Mouse (Mus musculus) B cell, adult 2 months (primary cell): ENCODE results near the gene Mpzl2.
"Not testable (repeated sequence)": the region's sequence is repeated elsewhere in the genome, so short reads cannot be mapped to it uniquely, and the experiment has no call there.

Experiments used
- DNase-seq, 2 experiments: peaks; one replicate each; pipeline ENCODE4 v3.0.0; 2022

The Mpzl2 gene

DNA sequence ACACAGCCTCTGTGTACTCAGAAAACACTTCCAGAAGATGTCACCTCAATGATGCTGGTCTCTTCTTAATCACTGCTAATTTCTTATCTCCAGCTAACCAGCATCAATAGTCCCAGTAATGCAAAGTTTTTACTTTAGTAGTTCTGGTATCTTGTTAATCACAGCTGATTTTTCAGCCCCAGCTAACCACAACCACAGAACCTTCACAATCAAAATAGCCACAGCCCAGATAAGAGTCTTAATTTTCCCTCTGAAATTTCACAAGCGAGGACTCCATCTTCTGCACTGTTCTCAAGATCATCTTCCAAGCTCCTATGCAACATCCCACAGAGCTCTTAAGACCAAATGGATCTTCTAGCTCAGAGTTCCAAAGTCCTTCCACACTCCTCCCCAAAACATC lies 1.8 kb upstream of the Mpzl2 start:
- DNase-seq, result not testable (repeated sequence)

DNA sequence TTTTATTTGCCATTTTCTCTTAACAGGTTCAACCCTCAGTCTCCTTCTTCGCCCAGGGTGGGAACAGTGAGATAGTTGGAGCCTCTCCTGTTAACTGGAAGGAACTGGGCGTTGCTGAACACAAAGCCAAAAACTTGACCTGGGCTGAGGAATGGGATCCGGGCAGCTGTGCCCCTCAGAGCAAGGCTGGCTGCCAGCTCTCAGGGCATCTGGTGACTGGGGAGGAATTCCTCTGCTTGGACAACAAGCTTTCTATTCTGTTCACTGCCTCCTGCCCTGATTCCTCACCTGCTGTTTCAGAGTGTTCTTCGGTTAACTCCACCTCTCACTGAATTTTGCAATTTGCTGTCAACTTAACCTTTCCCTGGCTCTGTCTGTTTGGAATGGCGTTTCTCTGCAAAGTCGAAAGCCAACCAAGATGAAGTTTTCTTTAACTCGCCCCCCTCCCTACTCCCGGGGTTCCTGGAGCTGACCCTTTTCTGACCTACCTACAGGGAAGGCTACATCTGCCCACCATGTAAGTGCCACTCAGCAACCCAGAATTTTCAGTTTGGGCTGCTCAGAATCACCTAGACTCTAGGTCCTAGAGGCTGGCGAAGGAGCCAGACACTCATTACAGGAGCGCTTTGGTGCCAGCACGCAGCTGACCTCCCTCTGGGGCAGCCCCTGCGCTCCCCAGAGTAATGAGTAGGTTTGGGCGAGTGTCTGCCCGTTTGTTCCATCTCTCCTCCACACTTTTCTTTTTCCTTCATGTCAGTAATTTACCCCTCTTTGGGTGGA lies 657 bp downstream of the Mpzl2 start:
- DNase-seq, result peak in 1 of 2 experiments; percentile 29

DNA sequence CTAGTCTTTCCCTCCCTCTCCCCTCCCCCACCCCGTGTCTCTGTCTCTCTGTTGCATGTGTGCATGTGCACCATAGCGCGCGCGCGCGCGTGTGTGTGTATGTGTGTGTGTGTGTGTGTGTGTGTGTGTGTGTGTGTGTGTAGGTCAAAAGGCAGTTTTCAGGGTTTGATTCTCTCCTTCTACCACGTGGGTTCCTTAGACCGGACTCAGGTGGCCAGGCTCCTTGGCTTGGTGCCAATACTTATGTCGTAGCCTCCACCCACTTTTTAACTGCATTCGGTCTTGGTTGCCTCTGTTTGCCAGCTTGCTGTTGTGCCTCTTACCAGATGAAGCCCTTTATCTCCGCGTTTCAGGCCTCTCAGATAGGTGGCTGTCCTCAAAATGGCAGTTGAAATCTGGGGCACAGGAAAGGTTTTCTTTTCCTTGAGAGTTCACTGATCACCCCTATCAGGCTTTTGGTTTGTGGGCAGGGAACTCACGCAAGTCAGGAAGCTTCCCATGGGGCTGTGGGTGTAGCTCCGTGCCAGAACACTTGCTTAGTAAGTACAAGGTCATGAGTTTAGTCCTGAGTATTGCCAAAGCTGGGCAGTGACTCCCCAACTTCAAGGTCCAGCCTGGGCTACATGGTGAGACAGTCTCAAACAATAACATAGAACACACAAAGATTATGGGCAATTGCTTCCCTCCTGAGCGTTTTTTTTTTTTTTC lies 1.7 kb downstream of the Mpzl2 start:
- DNase-seq, result peak; percentile 35 to 36

DNA sequence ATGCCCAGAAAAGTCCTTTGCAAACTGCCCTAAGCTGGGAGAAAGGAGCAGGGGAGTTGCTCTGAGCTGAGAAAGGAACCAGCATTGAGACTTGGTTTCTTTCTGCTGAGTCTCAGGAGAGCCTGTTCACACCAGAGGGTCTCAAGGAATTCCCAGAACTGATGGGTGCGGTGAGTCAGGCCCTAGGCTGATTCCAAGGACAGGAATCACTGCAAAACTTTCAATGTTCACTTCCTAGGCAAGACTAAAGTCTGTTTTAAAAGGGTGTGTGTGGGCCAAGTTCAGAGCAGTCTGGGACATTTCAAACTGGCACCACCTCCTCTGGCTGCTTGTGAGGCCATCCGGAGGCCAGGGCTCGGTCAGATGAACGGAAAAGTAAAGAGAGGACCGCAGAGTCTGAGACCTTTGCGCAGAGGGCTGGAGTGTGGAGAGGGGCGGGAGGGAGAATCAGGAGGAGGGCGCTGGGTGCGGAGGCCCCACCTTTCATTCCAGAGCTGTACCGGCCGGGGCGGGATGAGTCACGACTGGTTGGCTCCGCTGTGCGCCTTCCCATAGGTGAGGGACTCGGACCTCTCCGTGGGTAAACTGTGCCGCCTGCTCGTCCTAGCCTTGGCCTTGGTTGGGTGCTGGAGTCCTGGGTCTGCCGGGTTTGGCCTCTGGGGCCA lies 2.6 kb downstream of the Mpzl2 start:
- DNase-seq, result peak; percentile 16 to 20

DNA sequence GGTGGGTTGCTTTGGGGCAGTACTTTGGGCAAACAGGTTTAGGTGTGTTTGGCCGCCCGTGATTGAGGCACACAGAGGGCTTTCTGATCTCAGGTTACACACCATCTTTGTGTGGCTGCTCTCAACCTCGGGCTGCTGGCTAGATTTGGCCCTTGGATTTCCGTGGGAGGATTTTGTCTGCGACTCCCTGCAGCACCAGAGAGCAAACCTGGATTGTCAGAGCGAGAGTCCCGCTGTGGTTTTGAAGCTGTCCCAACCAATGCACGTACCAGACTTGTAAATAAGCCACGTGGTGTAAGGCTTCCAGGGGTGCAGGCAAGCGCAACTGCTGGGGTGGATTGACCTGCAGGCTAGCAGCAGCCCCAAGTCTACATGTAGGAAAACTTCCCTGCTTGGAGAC lies 3.3 kb downstream of the Mpzl2 start:
- peak in 1 of 2 experiments; percentile 25 for DNase-seq

DNA sequence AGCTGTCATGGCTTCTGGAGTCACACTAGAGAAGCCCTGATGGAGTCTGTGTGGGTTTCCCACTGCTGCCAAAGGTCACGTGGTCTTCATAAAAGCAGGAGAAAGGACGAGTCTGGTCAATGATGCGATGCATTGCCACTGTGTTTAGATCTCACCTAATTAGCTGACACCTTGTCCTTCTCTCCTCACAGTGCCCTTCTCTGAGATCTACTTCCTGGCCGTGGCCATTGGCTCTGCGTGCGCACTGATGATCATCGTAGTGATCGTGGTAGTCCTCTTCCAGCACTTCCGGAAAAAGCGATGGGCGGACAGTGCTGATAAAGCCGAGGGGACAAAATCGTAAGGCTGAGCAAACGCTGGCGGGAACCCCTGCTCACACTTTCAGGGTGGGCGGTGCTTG lies 7.4 kb downstream of the Mpzl2 start:
- no peak for DNase-seq

DNA sequence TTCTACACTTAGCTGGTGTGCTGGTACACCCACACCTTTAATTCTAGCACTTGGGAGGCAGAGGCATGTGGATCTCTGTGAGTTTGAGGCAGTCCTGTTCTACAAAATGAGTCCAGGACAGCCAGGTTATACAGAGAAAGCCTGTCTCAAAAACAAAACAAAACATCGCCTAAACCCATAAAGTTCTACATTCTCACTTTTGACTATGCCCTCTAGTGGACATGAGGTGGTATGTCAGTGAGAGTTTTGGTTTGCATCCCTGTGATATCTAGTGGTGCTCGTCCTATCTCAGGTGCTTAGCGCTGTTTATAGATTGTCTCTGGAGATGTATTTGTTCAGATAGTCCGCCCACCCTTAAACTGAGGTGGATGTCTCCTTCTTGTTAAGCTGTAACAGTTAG lies 8.9 kb downstream of the Mpzl2 start:
- peak; percentile 49 to 54 for DNase-seq

DNA sequence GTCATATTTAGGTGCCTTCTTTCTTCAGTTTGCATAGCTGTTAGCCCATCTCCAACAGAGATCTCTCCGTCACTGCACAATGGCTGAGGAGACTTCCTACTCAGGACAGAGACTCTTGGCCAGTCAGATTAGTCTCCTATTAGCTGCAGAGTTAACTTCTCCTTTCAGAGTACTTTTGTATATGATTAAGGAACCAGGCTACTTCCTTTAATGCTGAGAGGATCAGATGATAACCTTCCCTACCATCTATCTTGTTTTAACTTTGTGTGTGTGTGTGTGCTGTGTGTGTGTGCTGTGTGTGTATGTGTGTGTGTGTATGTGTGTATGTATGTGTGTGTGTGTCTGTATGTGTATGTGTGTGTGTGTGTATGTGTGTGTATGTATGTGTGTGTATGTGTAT lies 10.1 kb downstream of the Mpzl2 start:
- no peak for DNase-seq

DNA sequence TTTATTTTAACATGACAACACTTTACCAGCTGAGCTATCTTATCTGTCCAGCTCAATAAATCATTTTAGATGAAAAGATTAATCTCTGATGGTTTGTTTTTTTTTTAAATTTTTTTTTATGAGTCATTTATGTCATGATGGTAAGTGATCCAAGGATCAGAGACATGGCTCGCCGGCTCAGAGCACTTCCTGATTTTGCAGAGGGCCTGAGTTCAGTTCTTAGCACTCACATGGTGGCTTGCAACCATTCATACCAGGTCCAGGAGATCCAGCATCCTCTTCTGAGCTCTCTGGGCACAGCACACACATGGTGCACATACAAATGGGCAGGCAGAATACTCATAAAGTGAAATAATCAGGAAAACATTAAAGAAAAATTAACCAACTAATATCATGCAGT lies 10.7 kb downstream of the Mpzl2 start:
- no peak for DNase-seq

DNA sequence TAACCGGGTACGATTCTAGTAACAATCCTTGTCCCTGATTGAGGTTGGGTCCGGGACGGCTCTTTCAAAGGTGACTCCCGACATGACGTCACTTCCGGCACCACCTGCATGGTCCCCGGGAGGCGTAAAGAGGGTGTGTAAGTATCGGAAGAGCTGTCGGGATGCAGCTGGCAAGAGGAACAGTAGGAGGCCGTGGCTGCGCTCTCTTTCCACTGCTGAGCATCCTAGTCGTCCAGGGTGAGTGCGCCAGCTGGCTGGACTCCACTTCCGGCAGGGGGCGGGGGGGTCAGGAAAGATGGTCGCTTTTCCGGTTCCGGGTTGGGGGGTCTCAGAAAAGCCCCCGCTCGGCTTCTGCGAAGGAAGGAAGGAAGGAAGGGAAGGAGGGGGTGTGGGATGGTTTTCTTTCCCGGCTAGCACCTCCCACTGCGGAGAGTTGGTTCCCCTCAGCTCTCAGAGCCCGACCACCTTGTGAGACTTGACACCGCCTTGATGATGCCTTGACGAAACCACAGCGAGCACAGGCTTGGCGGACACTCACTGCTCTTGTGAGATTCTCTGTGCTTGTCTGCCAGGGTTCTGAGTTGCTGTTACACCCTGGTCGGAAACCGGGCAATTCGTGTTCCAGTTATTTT lies 15.6 kb downstream of the Mpzl2 start, which contains the start of gene Mpzl3:
Gene Mpzl3, plus strand, starts transcription at position 105 of the 632 bp plus-strand sequence.
- peak; percentile 91 to 93 for DNase-seq

DNA sequence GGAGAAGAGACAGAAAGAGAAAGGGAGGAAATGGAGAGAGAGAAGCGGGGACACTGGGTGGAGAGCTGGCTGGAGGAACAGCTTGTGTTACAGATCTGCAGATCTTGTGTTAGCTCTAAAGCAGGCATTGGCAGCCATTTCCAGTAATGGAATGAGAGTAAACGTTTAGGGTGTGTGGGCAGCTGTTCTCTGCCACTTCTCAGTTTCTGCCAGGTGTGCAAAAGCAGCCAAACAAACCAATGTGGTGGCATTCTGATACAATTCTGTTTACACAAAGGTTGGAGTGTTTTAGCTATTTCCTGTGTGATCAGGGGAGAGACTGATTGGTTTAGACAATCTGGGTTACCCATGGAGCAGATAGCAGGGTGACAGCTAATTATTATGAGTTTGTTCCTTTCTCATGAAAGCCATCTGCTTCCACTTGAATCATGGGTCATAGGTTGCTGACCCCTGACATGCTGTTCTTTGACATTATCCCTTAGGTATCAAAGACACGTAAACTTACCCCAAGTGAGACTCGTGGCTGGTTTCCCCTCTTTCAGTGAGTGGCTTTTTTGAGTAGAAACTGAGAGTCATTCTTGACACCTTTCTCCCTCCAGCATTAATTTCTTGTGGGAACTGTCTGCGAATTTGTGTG lies 18.8 kb downstream of the Mpzl2 start:
- no peak for DNase-seq

DNA sequence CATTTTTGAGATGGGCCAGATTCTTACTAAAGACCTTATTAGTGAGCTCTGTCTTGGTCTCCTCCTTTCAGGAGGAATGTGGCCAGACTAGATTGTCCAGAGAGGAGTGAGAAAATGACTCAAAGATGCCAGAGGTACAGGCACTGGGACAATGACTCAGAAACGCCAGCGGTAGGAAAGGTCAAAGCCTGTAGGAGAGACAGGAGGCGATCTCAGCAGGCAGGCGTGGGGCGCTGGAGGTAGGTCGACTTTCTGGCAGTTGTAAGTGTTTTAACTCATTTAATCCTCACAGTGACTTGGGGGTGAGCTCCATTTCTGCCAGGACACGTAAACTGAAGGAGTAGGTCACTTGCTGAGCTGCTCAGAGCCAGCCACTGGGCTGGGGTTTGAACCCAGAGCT lies 20.6 kb downstream of the Mpzl2 start:
- no peak for DNase-seq

DNA sequence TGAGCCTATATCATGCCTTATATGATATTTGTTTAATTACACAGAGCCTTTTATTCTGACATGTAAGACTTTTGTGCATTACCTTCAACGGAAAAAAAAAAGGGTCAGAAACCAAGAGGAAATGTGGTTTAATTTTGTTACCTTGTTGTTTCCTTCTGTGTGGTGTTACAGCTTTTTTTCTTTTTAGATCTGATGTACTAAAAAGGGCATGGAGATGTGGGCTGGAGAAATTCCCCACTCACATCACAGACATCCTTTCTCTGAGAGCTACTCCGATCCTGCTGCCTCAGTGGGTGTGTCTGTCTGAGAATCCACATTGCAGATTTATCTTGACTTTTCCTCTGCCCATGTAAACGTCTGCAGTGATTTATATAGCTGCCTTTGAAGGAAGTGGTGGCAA lies 23.1 kb downstream of the Mpzl2 start:
- DNase-seq, result no peak

DNA sequence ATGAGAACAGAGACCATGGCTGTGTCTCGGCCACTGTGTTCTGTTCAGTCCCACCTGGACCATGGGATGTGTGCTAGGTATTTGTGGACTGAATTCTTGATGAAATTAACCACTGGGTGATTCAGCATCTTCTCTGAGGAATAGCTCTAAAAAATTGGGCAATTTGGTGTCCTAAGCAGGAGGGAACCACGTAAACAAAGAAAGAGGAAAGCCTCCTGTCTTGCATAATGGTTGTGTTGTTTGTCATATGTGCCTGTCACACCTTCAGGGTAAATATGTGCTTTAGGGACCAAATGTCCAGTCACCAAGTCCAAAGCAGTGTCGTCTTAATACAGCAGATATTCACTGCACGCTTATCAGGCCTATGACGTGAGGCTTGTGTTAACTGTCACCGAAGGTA lies 24.8 kb downstream of the Mpzl2 start:
- no peak for DNase-seq

DNA sequence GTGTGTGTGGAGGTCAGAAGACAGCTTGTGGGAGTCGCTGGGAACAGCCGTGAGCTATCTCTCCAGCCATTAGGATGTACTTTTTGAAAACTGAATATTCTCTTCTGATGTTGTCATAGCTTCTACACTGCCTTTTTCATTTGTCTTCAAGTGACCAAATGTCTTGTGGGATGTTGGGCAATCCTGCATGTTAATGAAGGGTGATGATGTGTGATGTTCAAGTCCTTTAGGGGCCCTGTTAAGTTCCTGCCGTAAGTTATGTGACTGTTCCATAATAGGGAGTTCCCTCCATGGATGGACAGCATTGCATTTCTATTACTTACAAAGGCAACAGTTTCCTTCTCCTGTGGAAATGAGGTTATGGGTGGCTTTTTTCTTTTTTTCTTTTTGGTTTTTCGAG lies 27.1 kb downstream of the Mpzl2 start:
- DNase-seq, result no peak

DNA sequence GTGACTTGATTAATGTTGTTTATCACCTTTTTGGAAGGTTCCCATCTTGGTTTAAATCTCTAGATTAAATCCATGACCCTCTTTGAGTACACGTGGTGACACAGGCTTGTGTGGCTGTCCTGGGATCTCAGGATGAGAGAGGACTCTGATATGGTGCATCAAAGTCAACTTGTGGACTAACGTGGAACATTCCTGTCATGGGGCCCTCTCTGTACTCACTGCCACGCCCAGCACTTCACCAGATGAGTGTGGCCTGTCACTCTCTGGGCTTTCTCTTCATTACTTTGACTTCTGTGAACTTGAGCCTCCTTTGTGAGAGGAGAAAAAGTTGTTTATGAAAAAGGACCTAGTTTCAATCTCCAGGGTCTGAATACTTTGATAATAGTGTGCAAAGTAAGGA lies 32.2 kb downstream of the Mpzl2 start:
- DNase-seq, result no peak

DNA sequence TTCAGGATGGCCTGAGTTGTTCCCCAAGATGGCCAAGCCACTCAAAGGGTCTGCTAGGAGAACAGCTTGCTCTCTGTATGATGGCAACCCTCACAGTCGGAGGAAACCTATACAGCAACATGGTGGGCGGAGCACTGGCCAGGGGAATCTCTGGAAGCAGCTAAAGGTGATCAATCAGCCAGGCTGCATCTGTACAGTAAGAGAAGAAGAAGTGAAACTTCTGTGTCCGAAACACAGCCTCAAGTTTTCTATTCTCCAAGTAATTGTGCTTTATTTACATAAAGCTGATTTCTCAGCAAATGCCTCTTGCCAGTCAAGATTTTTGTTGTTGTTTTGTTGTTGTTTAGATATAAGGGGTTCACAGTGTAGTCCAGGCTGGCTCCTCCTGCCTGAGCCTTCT lies 38.3 kb downstream of the Mpzl2 start:
- DNase-seq, result peak; percentile 27 to 32

DNA sequence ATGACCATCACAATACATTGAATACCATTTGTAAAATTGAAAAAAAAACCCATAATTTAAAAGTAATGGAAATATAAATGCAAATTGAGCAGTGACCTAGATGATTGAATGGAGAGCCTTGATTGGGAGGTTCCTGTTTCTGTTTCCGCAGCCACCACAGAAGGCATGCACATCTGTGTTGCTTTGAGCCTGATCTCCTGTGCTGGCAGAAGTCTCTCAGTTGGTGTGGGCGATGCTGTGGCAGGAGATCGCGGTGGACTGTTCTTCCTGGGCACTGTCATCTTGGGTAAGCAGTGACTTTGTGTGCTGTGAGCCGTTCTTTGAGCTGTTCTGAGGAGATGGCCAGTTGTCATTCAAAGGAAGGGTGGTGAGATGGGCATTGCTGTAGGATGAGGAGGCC lies 39.4 kb downstream of the Mpzl2 start, which contains the start of gene Jaml:
Gene Jaml, plus strand, starts transcription at position 173 of the 400 bp plus-strand sequence.
- DNase-seq, result peak; percentile 62 to 66

DNA sequence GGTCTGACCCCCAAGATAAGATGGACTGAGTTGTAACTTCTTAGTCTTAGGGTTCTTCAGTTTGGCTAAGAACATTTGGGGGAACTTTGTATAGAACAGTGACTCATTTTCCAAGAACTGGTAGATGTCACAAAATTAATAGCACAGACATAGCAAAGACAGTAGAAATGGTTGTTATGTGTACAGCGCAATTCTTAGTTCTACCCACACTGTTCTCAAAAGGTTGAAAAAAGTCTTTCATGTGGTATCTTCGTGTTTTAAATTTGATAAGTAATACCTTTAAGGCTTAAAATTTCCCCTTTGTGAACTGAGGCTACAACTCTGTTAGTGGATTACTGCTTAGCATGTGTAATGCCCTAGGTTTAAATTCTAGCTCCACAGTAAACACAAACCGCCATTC lies 43.5 kb downstream of the Mpzl2 start:
- DNase-seq, result no peak

DNA sequence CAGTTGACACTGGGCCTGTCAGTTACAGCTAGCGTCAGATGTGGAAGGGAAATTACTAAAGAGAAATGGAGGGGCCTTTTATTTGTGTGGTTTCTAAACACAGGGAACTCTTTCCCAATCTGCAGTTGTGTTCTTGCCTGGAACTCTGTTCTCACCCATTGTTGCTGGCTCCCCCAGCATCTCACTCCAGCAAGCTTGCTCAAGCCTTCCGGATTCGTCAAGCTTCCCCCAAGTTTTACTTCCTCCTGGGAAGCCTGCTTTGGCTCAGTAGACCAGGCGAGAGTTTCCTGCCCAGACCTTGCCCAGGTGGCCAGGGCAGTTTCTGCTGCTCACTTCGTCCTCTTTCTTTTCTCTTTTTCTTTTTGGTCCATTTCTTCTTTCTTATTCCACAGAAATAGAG lies 45.0 kb downstream of the Mpzl2 start:
- DNase-seq, result peak in 1 of 2 experiments; percentile 6

DNA sequence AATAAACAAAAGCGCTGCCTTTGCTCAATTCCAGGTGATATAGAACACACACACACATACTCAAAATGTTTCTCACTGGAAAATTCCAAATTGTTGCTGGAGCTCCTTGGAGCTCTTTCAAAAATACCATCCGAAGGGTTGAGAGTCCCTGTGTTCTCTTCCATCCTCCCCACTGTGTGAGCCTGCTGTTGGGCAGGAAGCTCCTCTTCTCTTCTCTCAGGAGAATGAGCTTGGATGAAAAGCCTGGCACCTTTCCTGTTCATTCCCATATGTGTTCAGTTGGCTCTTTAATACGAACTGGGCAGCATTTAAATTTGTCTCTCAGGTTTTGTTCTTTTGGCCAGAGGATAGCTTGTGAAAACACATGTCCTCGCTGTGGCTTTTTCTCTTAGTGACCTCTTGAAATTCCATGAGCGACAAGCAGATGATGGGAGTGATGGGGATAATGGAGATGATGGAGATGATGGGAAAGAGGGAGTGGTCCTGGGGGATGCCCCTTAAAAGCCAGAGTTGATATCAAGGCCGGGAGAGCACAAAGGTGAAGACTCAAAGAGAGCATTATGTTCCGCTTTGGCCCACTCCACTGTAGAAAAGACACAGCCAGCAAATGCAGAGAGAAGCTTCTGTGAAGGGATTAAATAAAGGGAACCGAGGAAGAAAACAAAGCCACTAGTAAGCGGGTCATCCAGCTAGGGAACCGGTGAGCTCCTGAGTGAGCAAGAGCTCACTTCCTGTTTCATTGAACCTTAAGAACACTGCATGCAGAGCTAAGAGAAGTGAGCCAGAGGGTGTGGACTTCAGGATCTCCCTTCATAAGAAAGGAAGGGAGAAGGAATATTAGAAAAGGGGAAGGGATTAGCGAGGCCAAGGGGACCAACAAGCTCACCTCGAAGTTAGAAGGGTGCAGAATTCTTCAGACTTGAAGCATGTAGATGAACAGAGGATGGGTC lies 46.4 kb downstream of the Mpzl2 start:
- peak; percentile 33 to 34 for DNase-seq

DNA sequence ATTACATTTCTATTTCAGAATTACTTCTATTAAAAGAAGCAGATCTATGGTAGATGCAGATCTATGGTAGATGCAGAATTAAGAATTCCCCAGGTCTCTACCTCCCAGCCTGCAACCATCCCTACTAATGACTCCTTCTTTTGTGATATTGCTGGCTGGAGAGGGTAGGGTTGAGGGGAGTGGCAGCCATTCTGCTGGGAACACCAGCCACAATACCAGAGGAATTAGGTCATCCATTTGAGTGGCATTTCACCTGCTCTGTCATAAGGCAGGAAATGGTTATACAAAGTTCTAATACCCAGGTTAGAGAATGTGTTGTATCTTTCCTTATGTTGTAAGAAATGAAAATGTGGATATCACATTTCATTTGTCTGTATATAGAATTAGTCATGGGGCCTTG lies 48.4 kb downstream of the Mpzl2 start:
- no peak for DNase-seq
